Mouse (Mus musculus): ENCODE measurements around the gene Iqce. TPM values are rescaled to one million over a fixed set of nuclear protein-coding genes. Genes with fewer than 3 reads are reported as not detected.

The Iqce gene
- polyA plus RNA-seq (2014; fragmentation: Illumina TruSeq; extraction: RNeasy Lipid Tissue Mini Kit (QIAGEN cat#74804); ENCODE audit: low read depth, low replicate concordance) = 11.0 TPM

DNA sequence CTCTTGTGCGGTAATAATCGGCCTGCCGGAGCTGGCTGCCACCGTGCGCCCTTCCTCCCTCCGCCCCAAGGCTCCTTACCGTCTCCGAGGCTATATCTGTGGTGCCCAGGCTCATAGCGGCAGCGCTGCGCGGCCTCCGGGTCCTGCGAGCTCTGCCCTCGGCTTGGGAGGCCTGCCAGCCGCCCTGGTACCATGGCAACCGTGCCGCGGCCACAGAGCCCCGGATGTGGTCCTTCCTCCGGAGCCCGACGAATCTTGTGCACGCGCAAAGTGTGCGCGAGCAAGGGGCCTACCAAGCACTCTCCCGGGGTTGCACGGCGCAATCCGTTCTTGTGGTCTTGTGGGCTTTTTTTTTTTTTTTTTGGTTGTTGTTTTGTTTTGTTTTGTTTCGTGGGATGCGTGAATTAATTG lies at the start of gene Iqce:
Gene Iqce (minus strand): TSS at position 276 of the 411 bp plus-strand sequence.

DNA sequence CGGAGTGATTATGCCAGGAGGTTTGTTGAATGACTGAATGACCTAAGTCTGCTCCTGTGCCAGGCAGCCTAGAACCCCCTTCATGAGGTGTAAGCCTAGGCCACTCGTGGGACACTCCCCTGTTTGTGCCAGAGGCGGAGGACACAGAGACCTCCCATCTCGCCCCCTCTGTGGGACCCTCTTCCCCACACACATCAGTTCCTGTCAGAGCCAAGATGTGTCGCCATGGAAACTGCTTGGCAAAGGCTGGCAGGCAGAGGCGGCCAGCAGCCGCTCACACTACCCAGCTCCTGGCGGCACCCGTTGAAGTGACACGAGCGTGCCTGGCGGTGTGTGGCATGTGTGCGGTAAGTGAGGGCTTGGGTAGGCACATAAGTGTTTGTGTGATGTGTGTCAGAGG lies 21.6 kb upstream of the Iqce start, which contains the start of gene Amz1:
Gene Amz1 (plus strand): TSS at position 306 of the 400 bp plus-strand sequence.

DNA sequence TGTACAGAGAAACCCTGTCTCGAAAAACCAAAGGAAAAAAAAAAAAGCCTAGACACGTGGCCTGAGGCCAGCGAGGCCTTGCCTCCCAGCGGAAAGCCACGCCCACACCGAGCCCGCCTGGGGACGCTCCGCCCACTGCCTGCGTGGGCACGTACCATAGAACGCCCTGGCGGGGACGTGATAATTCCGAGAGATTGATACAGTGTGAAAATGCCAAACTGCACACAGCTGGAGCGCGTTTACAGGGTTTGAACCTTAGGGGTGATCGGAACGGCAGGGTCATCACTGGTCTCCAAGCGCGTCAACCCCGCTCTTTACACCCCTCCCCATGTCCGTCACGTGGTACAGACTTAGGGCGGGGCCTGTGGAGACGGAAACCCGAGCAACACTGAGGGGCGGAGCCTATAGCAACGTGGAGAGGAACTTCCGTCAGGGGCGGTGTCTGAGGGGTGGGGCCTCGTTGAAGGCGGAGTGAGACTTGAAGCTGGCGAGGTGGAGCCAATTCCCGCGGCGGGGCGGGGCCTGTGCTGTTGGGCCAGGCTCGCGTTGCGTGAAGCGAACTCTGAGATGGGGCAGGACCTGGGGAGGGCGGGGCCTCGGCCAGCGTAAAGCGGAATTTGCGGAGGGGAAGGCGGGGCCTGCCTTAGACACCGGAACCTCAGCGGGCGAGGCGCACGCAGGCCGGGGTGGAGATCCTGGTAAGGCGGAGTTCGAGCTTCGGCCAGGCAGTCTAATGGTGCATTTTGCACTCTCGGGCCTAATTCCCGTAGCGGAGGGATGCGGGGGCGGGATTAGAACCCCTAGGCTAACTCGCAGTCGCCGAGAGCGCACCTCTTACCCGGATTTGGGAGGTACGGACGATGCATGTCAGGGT lies 2.4 kb upstream of the Iqce start, which contains the start of gene Brat1:
Gene Brat1 (plus strand): TSS at position 634 of the 874 bp plus-strand sequence.

GRCm38 (mm10) chr5:140648519-140649100 lies 53.6 kb downstream of the Iqce start, which contains the start of gene Ttyh3:
TSS of gene Ttyh3 (minus strand) at chr5:140649031.

Other genes starting within 250 kb of the Iqce start
- gene Chst12, start 196.8 kb downstream of the Iqce start, polyA plus RNA-seq (2014; fragmentation: Illumina TruSeq; extraction: RNeasy Lipid Tissue Mini Kit (QIAGEN cat#74804); ENCODE audit: low read depth, low replicate concordance) = not detected
- not detected for gene Grifin, start 137.3 kb downstream of the Iqce start, polyA plus RNA-seq (2014; fragmentation: Illumina TruSeq; extraction: RNeasy Lipid Tissue Mini Kit (QIAGEN cat#74804); ENCODE audit: low read depth, low replicate concordance)
- gene Lfng, start 95.1 kb downstream of the Iqce start, polyA plus RNA-seq (2014; fragmentation: Illumina TruSeq; extraction: RNeasy Lipid Tissue Mini Kit (QIAGEN cat#74804); ENCODE audit: low read depth, low replicate concordance) = 1.6 TPM
- gene Ttyh3, start 53.3 kb downstream of the Iqce start, polyA plus RNA-seq (2014; fragmentation: Illumina TruSeq; extraction: RNeasy Lipid Tissue Mini Kit (QIAGEN cat#74804); ENCODE audit: low read depth, low replicate concordance) = 4.8 TPM
- gene Brat1, start 2.6 kb upstream of the Iqce start, polyA plus RNA-seq (2014; fragmentation: Illumina TruSeq; extraction: RNeasy Lipid Tissue Mini Kit (QIAGEN cat#74804); ENCODE audit: low read depth, low replicate concordance) = 2.9 TPM
- gene Amz1, start 21.7 kb upstream of the Iqce start, polyA plus RNA-seq (2014; fragmentation: Illumina TruSeq; extraction: RNeasy Lipid Tissue Mini Kit (QIAGEN cat#74804); ENCODE audit: low read depth, low replicate concordance) = not detected
- gene Gna12, start 128.1 kb upstream of the Iqce start, polyA plus RNA-seq (2014; fragmentation: Illumina TruSeq; extraction: RNeasy Lipid Tissue Mini Kit (QIAGEN cat#74804); ENCODE audit: low read depth, low replicate concordance) = 13.1 TPM

All from adrenal gland, adult 10 weeks (tissue).